Mouse (Mus musculus) ES-E14 (cell line): Measurements from ENCODE around the gene Slc5a8.

Experiments
- MAFK ChIP-seq: IDR thresholded peaks from 2 replicates; pipeline ENCODE4 v1.6.1; 2014; ENCODE audit warnings: mild to moderate bottlenecking, low read depth, low read length, inconsistent platforms; ENCODE audit not compliant: insufficient read depth
- ZC3H11A ChIP-seq: IDR thresholded peaks from 2 replicates; pipeline ENCODE4 v1.6.1; 2012; ENCODE audit warnings: low read depth, mild to moderate bottlenecking, inconsistent platforms, low read length, borderline replicate concordance
- ZNF384 ChIP-seq: IDR thresholded peaks from 2 replicates; pipeline ENCODE4 v1.6.1; 2012; ENCODE audit warnings: low read depth, low read length, inconsistent platforms

DNA sequence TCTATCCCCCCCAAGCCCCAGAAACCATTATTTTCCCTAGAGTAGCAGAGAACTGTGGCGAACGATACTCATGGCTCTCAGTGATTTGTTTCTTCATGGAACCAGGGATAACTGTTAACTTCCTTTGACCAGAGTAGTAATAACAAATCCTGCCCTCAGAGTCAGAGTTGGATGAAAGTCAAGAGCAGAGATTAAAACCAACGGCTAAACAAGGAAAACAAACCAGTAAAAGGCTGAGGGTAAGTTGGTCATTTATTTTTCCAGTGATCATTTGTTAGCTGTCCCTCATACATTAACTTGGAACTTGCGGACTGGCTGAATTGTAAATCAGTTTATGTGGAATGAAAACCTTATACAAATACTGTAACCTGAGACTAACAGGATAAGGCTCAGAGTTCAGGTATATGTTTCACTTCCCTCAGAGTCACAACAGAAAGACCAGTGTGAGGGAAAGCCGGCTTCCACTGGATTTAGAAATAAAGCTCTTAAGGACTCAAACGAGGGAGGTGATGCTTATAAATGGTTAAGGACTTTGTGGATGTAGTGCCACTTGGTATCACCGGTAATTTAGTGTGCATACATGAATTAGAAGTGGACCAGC lies 36.8 kb upstream of the Slc5a8 start:
- TF ChIP-seq ZC3H11A: no peak
- no peak for TF ChIP-seq ZNF384
- TF ChIP-seq MAFK: no peak
